Mouse (Mus musculus) limb, embryonic 14.5 days (tissue): Measurements from ENCODE around the gene Clcn7. TPM values are rescaled to one million over a fixed set of nuclear protein-coding genes. Genes with fewer than 3 reads are reported as not detected.
"Not testable (repeated sequence)": the region's sequence is repeated elsewhere in the genome, so short reads cannot be mapped to it uniquely, and the experiment has no call there.

Experiments used
- ATAC-seq: fragments of 200-750 bp; cut with Nextera tagmentation; 2 replicates; pipeline ENCODE4 v1.8.0; 2017; ENCODE audit warnings: low read depth, moderate number of reproducible peaks, moderate TSS enrichment; ENCODE audit not compliant: low FRiP score
- DNase-seq: peaks from one replicate; pipeline ENCODE4 v3.0.0-alpha.2; 2015; ENCODE audit warnings: low spot score
- H3K27ac ChIP-seq: fragments of 300-500 bp; sonication (generic); replicated peaks from 2 replicates; pipeline ENCODE4 v1.5.1; 2014; ENCODE audit warnings: low read depth, mild to moderate bottlenecking, low read length, moderate library complexity, mixed read lengths
- H3K27me3 ChIP-seq: fragments of 300-500 bp; sonication (generic); 2 replicates; pipeline ENCODE4 v1.6.1; 2014; ENCODE audit warnings: low read length, mixed read lengths; ENCODE audit not compliant: control insufficient read depth, insufficient read depth
- H3K36me3 ChIP-seq: fragments of 300-500 bp; sonication (generic); 2 replicates; pipeline ENCODE4 v1.6.1; 2014; ENCODE audit warnings: mild to moderate bottlenecking, low read length, moderate library complexity, mixed read lengths; ENCODE audit not compliant: control insufficient read depth, insufficient read depth
- H3K4me1 ChIP-seq: fragments of 300-500 bp; sonication (generic); 2 replicates; pipeline ENCODE4 v1.6.1; 2014; ENCODE audit warnings: antibody characterized with exemption, low read length, mixed read lengths; ENCODE audit not compliant: control insufficient read depth, insufficient read depth
- H3K4me2 ChIP-seq: fragments of 300-500 bp; sonication (generic); replicated peaks from 2 replicates; pipeline ENCODE4 v1.6.1; 2014; ENCODE audit warnings: low read depth, mild to moderate bottlenecking, low read length, moderate library complexity; ENCODE audit not compliant: severe bottlenecking
- H3K4me3 ChIP-seq: fragments of 300-500 bp; sonication (generic); replicated peaks from 2 replicates; pipeline ENCODE4 v1.5.1; 2014; ENCODE audit warnings: low read length
- H3K9ac ChIP-seq: fragments of 300-500 bp; sonication (generic); 2 replicates; pipeline ENCODE4 v1.6.1; 2014; ENCODE audit warnings: mild to moderate bottlenecking, low read depth, low read length, moderate library complexity; ENCODE audit not compliant: severe bottlenecking
- H3K9me3 ChIP-seq: fragments of 300-500 bp; sonication (generic); 2 replicates; pipeline ENCODE4 v1.6.1; 2016; ENCODE audit warnings: low read length; ENCODE audit not compliant: control insufficient read depth
- POLR2A ChIP-seq: fragments of 200-500 bp; IDR thresholded peaks from 2 replicates; pipeline ENCODE4 v1.8.0; 2012; ENCODE audit warnings: inconsistent platforms, mild to moderate bottlenecking, moderate library complexity, borderline replicate concordance; ENCODE audit not compliant: insufficient read depth, insufficient read length; ENCODE audit errors: extremely low read depth
- WGBS: fragments of 180-500 bp; shearing (Covaris S2); extraction: QIAGEN DNeasy Blood & Tissue Kit; methylation state at CpG from one replicate; pipeline ENCODE4 v1.1.7; 2014; 5-methylcytosine and 5-hydroxymethylcytosine counted together
- polyA plus RNA-seq, 2 experiments: library from polyadenylated mRNA; depleted of rRNA in 1 of 2; stranded (reverse) in 1 of 2; unstranded in 1 of 2; fragments of >200 nt; fragmentation: Nextera tagmentation in 1 of 2; extraction: Ambion mirVana in 1 of 2; gene quantifications; 2 replicates each; pipeline versions ENCODE4 v1.2.1 to v1.2.3; 2012 to 2014

The Clcn7 gene
- polyA plus RNA-seq, 2 experiments: 21.3 to 32.4 TPM

DNA sequence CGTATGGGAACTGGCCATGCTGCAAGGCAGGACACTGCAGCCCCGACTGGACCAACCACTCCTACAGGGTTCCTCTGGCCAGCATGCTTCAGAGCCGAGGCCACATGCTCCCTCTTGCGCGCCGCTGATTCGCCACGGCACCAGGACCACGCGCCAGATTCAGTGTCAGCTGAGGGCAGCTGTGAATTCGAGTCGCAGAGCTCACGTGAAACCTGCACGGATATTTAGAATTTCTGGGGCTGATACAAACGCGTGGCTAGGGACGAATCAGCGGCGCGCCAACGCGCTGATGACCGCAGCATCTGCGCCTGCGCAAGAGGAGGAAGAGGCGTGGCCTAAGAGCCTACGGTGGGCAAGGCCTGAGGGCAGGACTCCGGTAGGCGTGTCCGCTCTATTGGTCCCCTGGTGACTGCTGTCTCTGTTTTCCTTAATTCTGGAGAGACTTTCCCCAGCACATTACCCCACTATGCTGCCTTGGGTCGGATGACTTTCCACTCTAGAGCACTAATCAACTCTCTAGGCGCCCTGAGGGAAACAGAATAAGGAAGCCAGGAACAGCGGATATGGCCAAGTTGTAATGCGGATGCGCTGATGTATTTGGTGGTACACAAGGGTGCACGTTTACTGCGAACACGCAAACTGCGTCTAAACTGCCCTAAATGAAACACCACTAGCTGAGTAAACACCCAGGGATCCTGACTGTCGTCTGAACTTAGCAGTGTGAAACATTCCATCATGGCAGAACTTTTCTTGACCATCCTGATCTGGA is 17.3 kb upstream of the Clcn7 start, which contains the start of gene Telo2:
TSS of gene Telo2 (minus strand) at position 304 of the 769 bp plus-strand sequence.
- Histone ChIP-seq H3K27ac (peak within 1 kb of the TSS; percentile 92), H3K9me3 (no peaks in the 10 kb centered on the region), H3K36me3 (peaks cover 9% of the 10 kb centered on the region; the same call in 1 of the 2 replicates), H3K27me3 (no peaks in the 10 kb centered on the region), H3K4me2 (peak within 1 kb of the TSS; percentile 98), H3K4me3 (peak within 1 kb of the TSS; percentile 61), H3K9ac (peak within 1 kb of the TSS; percentile 70), H3K4me1 (peaks cover 9% of the 10 kb centered on the region)
- ATAC-seq (peak; percentile 94), DNase-seq (peak; percentile 95)
- WGBS: 6% methylated on average over 40 of the region's 40 CpGs
- peak; percentile 57; the same call in 1 of the 2 replicates for TF ChIP-seq POLR2A

- peaks cover 9% of the 10 kb centered on the region for H3K4me1 ChIP-seq
Measured at GRCm38 (mm10) chr17:25117263-25117662, 15.9 kb upstream of the Clcn7 start.

GRCm38 (mm10) chr17:25120406-25120805 is 12.8 kb upstream of the Clcn7 start, which contains the start of gene Ptx4:
TSS of gene Ptx4 (plus strand) at chr17:25120760.
- Histone ChIP-seq H3K9ac (no peak within 1 kb of the TSS), H3K4me3 (no peak within 1 kb of the TSS), H3K36me3 (no peaks in the 10 kb centered on the region), H3K4me1 (0 out of 2 replicates have a peak, but pooled peaks cover 4% of the 10 kb centered on the region), H3K4me2 (no peak within 1 kb of the TSS), H3K27ac (no peak within 1 kb of the TSS), H3K27me3 (no peaks in the 10 kb centered on the region), H3K9me3 (no peaks in the 10 kb centered on the region)
- WGBS: 5% methylated on average over 3 of the region's 3 CpGs
- no peak for DNase-seq
- no peak for ATAC-seq
- TF ChIP-seq POLR2A: no peak

More at GRCm38 (mm10) chr17:25117263-25117662, 15.9 kb upstream of the Clcn7 start:
- no peak for TF ChIP-seq POLR2A
- no peaks in the 10 kb centered on the region for H3K9me3 ChIP-seq
- 0 out of 2 replicates have a peak, but pooled peaks cover 3% of the 10 kb centered on the region for H3K36me3 ChIP-seq
- H3K27me3 ChIP-seq: no peaks in the 10 kb centered on the region
- no peak for DNase-seq
- no peak overlapping the region for H3K9ac ChIP-seq
- no peak overlapping the region for H3K4me3 ChIP-seq
- WGBS: 42% methylated on average over 4 of the region's 4 CpGs
- no peak overlapping the region for H3K4me2 ChIP-seq
- no peak overlapping the region for H3K27ac ChIP-seq
- ATAC-seq: no peak

- no peaks in the 10 kb centered on the region for H3K36me3 ChIP-seq
- H3K4me1 ChIP-seq: no peaks in the 10 kb centered on the region
- ATAC-seq (no peak), DNase-seq (no peak)
- no peak overlapping the region for H3K4me2 ChIP-seq
- H3K9me3 ChIP-seq: no peaks in the 10 kb centered on the region
- no peak for TF ChIP-seq POLR2A
- H3K27me3 ChIP-seq: no peaks in the 10 kb centered on the region
- no peak overlapping the region for H3K9ac ChIP-seq
- H3K27ac ChIP-seq: no peak overlapping the region
- 25% methylated on average over 7 of the region's 7 CpGs for WGBS
- no peak overlapping the region for H3K4me3 ChIP-seq
Measured at GRCm38 (mm10) chr17:25123979-25124378, 9.2 kb upstream of the Clcn7 start.

DNA sequence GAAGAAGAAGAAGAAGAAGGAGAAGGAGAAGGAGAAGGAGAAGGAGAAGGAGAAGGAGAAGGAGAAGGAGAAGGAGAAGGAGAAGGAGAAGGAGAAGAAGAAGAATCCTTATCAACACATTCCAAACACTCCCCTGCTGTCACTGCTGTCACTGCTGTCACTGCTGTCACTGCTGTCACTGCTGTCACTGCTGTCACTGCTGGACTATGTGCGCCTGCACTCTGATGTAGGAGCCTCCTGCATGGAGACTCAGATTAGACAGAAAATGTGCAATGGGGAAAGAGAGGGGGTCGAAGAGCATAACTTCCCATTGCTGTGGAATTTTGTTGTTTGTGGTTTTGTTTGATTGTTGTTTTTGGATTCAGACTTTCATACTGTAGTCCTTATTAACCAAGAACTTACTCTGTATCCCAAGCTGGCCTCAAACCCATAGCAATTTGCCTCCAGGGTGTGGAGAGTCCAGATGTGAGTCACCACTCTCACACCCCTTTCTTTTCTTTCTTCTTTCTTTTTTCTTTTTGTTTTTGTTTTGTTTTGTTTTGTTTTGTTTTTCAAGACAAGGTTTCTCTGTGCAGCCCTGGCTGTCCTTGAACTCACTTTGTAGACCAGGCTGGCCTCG is 7.6 kb upstream of the Clcn7 start:
- WGBS: 82% methylated on average over 3 of the region's 3 CpGs
- not testable (repeated sequence) for H3K4me2 ChIP-seq, H3K9ac ChIP-seq, DNase-seq, H3K9me3 ChIP-seq, H3K4me3 ChIP-seq, H3K27ac ChIP-seq, H3K36me3 ChIP-seq, H3K4me1 ChIP-seq, ATAC-seq, H3K27me3 ChIP-seq
